Mouse (Mus musculus) ovary, postnatal 10 days (tissue): ENCODE results near the gene Lyzl4.
"Not testable (repeated sequence)": the region's sequence is repeated elsewhere in the genome, so short reads cannot be mapped to it uniquely, and the experiment has no call there.

Experiments
- DNase-seq: peaks from one replicate; pipeline ENCODE4 v3.0.0; 2022; ENCODE audit warnings: low spot score

Gene Lyzl4

GRCm38 (mm10) chr9:121600201-121600860 lies 41.6 kb downstream of the Lyzl4 start:
- DNase-seq: no peak

- DNase-seq: no peak
Observed at GRCm38 (mm10) chr9:121599551-121599950, 42.3 kb downstream of the Lyzl4 start.

- no peak for DNase-seq
Observed at GRCm38 (mm10) chr9:121598106-121598505, 43.8 kb downstream of the Lyzl4 start.

- no peak for DNase-seq
Observed at GRCm38 (mm10) chr9:121594771-121595170, 47.1 kb downstream of the Lyzl4 start.

GRCm38 (mm10) chr9:121593768-121594167 lies 48.1 kb downstream of the Lyzl4 start:
- not testable (repeated sequence) for DNase-seq

- no peak for DNase-seq
Observed at GRCm38 (mm10) chr9:121592948-121593550, 48.8 kb downstream of the Lyzl4 start.

- no peak for DNase-seq
Observed at GRCm38 (mm10) chr9:121589533-121589932, 52.4 kb downstream of the Lyzl4 start.

GRCm38 (mm10) chr9:121574380-121574779 lies 67.5 kb downstream of the Lyzl4 start:
- no peak for DNase-seq

- no peak for DNase-seq
Observed at GRCm38 (mm10) chr9:121568451-121568850, 73.4 kb downstream of the Lyzl4 start.

- DNase-seq: no peak
Observed at GRCm38 (mm10) chr9:121566387-121566786, 75.5 kb downstream of the Lyzl4 start.

- DNase-seq: no peak
Observed at GRCm38 (mm10) chr9:121563276-121563675, 78.6 kb downstream of the Lyzl4 start.

GRCm38 (mm10) chr9:121560515-121560914 lies 81.4 kb downstream of the Lyzl4 start:
- DNase-seq: no peak

- DNase-seq: no peak
Observed at GRCm38 (mm10) chr9:121558167-121558566, 83.7 kb downstream of the Lyzl4 start.

- DNase-seq: no peak
Observed at GRCm38 (mm10) chr9:121556913-121557312, 85.0 kb downstream of the Lyzl4 start.

GRCm38 (mm10) chr9:121555395-121556000 lies 86.4 kb downstream of the Lyzl4 start:
- no peak for DNase-seq

GRCm38 (mm10) chr9:121553643-121554042 lies 88.3 kb downstream of the Lyzl4 start:
- no peak for DNase-seq

- no peak for DNase-seq
Observed at GRCm38 (mm10) chr9:121550327-121550771, 91.5 kb downstream of the Lyzl4 start.

- no peak for DNase-seq
Observed at GRCm38 (mm10) chr9:121549444-121549843, 92.5 kb downstream of the Lyzl4 start.

GRCm38 (mm10) chr9:121549010-121549409 lies 92.9 kb downstream of the Lyzl4 start:
- no peak for DNase-seq

GRCm38 (mm10) chr9:121547431-121547830 lies 94.5 kb downstream of the Lyzl4 start:
- no peak for DNase-seq

GRCm38 (mm10) chr9:121541530-121541929 lies 100.4 kb downstream of the Lyzl4 start:
- DNase-seq: no peak

- no peak for DNase-seq
Observed at GRCm38 (mm10) chr9:121532626-121533025, 109.3 kb downstream of the Lyzl4 start.

GRCm38 (mm10) chr9:121528605-121529357 lies 113.1 kb downstream of the Lyzl4 start:
- no peak for DNase-seq
